Mouse (Mus musculus) heart, postnatal 0 days (tissue): ENCODE measurements at regions not wholly inside any gene's neighbourhood (a gene's known extent, or its start where the extent isn't known, plus 50 kb on each side); places are given as distances from the start of the nearest gene placed in this dataset.
"Not testable (repeated sequence)": the region's sequence is repeated elsewhere in the genome, so short reads cannot be mapped to it uniquely, and the experiment has no call there.

Experiments
- ATAC-seq: fragments of 200-750 bp; cut with Nextera tagmentation; 2 replicates; pipeline ENCODE4 v1.8.0; 2017; ENCODE audit warnings: low read depth, moderate number of reproducible peaks, moderate library complexity; ENCODE audit not compliant: insufficient read depth
- DNase-seq: peaks from one replicate; pipeline ENCODE4 v3.0.0-alpha.2; 2016; ENCODE audit warnings: low spot score
- H3K27ac ChIP-seq: fragments of 300-500 bp; sonication (generic); 2 replicates; pipeline ENCODE4 v1.5.1; 2014; ENCODE audit warnings: low read depth, mild to moderate bottlenecking
- H3K27me3 ChIP-seq: fragments of 300-500 bp; sonication (generic); 2 replicates; pipeline ENCODE4 v1.6.1; 2014; ENCODE audit warnings: low read length, mixed read lengths; ENCODE audit not compliant: control insufficient read depth, insufficient read depth
- H3K36me3 ChIP-seq: fragments of 300-500 bp; sonication (generic); replicated peaks from 2 replicates; pipeline ENCODE4 v1.6.1; 2014; ENCODE audit warnings: low read length, mixed read lengths; ENCODE audit not compliant: control insufficient read depth, insufficient read depth
- H3K4me1 ChIP-seq: fragments of 300-500 bp; sonication (generic); 2 replicates; pipeline ENCODE4 v1.6.1; 2014; ENCODE audit warnings: antibody characterized with exemption; ENCODE audit not compliant: control insufficient read depth, insufficient read depth
- H3K4me2 ChIP-seq: fragments of 300-500 bp; sonication (generic); 2 replicates; pipeline ENCODE4 v1.6.1; 2014; ENCODE audit warnings: low read depth, mild to moderate bottlenecking, low read length, moderate library complexity
- H3K4me3 ChIP-seq: fragments of 300-500 bp; sonication (generic); 2 replicates; pipeline ENCODE4 v1.5.1; 2014; ENCODE audit warnings: low read depth, low read length
- H3K9ac ChIP-seq: fragments of 300-500 bp; sonication (generic); replicated peaks from 2 replicates; pipeline ENCODE4 v1.6.1; 2014; ENCODE audit warnings: low read depth, low read length, mixed read lengths
- H3K9me3 ChIP-seq: fragments of 300-500 bp; sonication (generic); replicated peaks from 2 replicates; pipeline ENCODE4 v1.6.1; 2016; ENCODE audit warnings: low read length; ENCODE audit not compliant: control insufficient read depth
- CTCF ChIP-seq: IDR thresholded peaks from 2 replicates; pipeline ENCODE4 v1.5.1; 2016; ENCODE audit warnings: antibody characterized with exemption, control low read depth, low read depth
- EP300 ChIP-seq: IDR thresholded peaks from 2 replicates; pipeline ENCODE4 v1.6.1; 2016; ENCODE audit warnings: antibody characterized with exemption, low read depth
- WGBS: fragments of 180-500 bp; shearing (Covaris S2); extraction: QIAGEN DNeasy Blood & Tissue Kit; methylation state at CpG from one replicate; pipeline ENCODE4 v1.1.7; 2014; 5-methylcytosine and 5-hydroxymethylcytosine counted together

DNA sequence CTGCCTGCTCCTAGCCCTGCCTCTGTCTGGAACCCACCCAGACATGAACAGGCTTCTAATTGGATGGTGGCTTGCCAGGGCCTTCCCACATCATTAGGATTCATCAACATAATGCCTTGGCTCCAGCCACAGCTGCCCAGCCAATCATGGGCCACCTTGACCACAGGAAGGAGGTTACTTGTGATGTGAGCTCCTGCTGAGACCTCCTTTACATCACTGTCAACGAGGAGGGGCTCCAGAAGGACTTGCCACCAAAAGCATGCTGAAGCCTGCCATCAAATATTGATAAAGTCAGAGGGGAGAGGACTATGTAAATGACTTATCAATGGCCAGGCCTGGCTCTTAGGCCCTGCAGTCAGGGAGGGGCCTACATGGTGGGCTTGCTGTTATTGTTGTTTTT, 175.6 kb downstream of the Map1s start:
- not testable (repeated sequence) for H3K27ac ChIP-seq, H3K4me3 ChIP-seq, H3K36me3 ChIP-seq, H3K9ac ChIP-seq, DNase-seq, H3K4me1 ChIP-seq, ATAC-seq, H3K27me3 ChIP-seq, H3K9me3 ChIP-seq, H3K4me2 ChIP-seq
- WGBS = 8% methylated on average over 1 of the region's 1 CpGs

DNA sequence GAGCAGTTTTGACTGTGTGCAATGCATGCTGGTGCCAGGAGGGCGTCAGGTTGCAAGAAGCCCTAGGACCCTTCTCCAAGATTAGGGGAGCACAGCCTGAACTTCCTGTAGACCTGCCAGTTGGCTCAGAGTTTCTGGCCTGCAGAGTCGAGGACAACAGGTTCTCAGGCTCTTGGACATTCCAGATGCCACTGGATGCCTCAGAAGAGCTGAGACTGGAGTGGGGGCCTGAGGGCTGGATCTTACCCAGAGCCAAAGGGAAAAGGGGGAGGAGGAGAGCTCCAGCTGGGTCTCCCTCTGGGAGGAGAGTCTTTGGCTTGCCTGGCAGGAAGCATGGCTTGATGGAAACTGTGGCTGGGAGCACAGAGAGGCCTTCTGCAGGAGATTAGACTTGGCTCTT, 145.4 kb upstream of the Myo9b start:
- 11% methylated on average over 2 of the region's 2 CpGs for WGBS
- not testable (repeated sequence) for ATAC-seq

DNA sequence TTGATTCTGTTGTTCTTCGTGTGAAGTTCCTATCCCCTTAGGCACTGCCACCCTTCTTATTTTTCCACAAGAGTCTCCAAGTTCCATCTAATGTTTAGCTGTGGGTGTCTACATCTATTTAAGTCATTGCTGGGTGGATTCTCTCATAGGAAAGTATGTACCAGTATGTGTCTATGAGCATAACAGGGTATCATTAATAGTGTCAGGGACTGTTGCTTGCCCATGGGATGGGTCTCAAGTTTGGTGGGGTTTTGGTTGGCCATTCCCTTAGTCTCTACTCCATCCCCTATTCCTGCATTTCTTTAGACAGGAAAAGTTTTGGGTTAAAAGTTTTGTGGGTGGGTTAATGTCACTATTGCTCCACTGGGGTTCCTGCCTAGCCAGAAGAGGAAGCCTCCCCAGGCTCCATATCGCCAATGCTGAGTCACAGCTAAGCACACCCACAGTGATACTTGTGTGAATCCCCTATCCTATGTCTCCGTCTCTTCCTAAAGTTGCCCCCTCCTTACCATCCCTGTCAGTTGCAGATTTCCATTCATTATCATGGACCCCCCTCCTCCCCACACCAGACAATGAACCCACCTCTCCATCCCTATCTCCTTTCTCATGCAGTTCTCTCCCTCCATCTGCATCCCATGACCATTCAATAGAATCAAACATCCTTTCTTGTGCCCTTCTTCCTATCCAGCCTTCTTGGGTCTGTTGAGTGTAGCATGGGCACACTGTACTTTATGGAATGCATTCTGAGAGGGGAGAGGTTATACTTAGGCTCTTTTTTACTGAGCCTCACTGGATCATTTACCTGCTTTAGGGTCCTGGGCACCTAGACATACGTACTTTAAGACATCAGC, 141.9 kb upstream of the Myo9b start:
- Histone ChIP-seq H3K4me2 (no peak overlapping the region), H3K4me3 (no peak overlapping the region), H3K27me3 (no peaks in the 10 kb centered on the region), H3K9ac (no peak overlapping the region), H3K4me1 (no peaks in the 10 kb centered on the region), H3K36me3 (no peaks in the 10 kb centered on the region), H3K9me3 (no peaks in the 10 kb centered on the region), H3K27ac (no peak overlapping the region)
- WGBS = 51% methylated on average over 4 of the region's 4 CpGs
- no peak for TF ChIP-seq EP300
- TF ChIP-seq CTCF = no peak; the same call in 1 of the 2 replicates
- ATAC-seq (peak; percentile 36; the same call in 1 of the 2 replicates), DNase-seq (no peak)

More for the DNA sequence above, 145.4 kb upstream of the Myo9b start:
- not testable (repeated sequence) for H3K4me1 ChIP-seq, H3K9ac ChIP-seq, H3K27ac ChIP-seq, DNase-seq, H3K27me3 ChIP-seq, H3K4me2 ChIP-seq, H3K36me3 ChIP-seq, H3K4me3 ChIP-seq, H3K9me3 ChIP-seq

DNA sequence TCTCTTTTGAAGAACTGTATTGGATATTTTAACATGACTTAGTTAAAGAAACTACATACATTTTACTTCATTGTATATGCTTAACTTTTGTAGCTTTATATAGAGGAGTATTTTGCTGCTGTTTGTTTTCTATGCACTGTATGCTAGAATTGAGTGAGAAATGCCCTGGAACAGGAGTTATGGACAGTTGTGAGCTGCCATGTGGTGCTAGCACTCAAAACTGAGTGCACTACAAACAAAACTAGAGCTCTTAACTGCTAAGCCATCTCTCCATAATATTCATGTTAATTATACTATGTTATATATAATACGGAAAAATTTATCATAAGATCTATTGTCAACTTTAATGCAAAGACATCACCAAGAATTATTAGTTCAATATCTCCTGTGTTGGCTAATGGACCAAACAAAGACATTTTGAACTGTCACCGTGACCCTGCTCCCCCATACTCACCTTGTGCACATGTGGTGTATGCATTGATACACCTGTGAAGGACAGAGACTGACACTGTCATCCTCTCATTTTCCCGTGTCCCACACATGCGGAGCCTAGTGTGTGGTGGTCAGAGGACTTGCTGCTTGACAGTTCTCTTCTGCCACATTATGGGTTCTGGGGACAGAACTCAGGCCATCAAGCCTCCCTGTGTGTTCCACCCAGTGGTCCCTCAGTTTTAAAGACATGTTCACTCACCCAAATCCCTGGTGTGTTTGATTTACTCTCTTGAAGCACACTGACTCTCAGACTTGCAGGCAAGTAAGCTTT, 141.0 kb upstream of the Myo9b start:
- ATAC-seq = 0 out of 2 replicates have a peak, but pooled peaks have one; percentile 27
- H3K4me2 ChIP-seq = no peak overlapping the region
- H3K9me3 ChIP-seq = no peaks in the 10 kb centered on the region
- no peak overlapping the region for H3K4me3 ChIP-seq
- no peaks in the 10 kb centered on the region for H3K27me3 ChIP-seq
- no peaks in the 10 kb centered on the region for H3K36me3 ChIP-seq
- no peak overlapping the region for H3K9ac ChIP-seq
- H3K4me1 ChIP-seq = no peaks in the 10 kb centered on the region
- WGBS = 80% methylated on average over 4 of the region's 4 CpGs
- H3K27ac ChIP-seq = no peak overlapping the region
- peak; percentile 7 for DNase-seq
- TF ChIP-seq CTCF (no peak), EP300 (no peak)

DNA sequence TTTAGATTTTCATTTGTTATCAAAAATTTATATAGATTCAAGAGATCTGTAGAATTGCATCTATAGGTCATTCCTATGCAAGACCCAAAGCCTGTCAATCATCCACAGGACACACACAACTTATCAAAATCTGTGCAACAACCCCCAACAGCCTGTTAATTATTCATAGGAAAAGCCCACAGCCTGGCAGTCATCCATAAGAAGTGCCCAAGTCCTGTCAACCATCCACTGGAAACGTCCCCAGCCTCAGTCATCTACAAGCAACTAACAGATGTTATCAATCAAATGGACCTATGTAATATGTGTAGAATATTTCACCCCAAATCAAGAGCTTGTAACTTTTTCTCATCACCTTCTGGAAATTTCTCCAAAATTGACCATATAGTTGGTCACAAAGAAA, 139.6 kb upstream of the Myo9b start:
- not testable (repeated sequence) for ATAC-seq, H3K36me3 ChIP-seq, H3K9ac ChIP-seq, H3K4me3 ChIP-seq, H3K4me1 ChIP-seq, H3K27ac ChIP-seq, H3K4me2 ChIP-seq, H3K27me3 ChIP-seq, H3K9me3 ChIP-seq, DNase-seq
- WGBS = 52% methylated on average over 1 of the region's 1 CpGs

DNA sequence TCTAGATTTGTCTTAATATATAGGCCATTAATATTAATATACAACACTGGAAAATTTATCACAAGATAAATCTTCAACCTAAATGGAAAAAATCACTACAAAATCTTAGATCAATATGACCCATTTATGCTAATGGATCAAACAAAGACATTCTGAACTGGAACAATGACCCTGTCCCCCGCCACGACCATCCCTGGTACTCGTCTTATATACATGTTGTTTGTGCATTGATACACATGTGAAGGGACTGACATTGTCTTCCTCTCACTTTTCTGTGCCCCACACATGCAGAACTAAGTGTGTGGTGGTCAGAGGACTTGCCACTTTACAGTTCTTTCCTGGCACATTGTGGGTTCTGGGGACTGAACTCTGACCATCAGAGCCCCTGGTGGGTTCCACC, 135.4 kb upstream of the Myo9b start:
- H3K27ac ChIP-seq, ATAC-seq, H3K9me3 ChIP-seq, DNase-seq, H3K36me3 ChIP-seq, H3K9ac ChIP-seq, H3K4me2 ChIP-seq, H3K4me1 ChIP-seq, H3K27me3 ChIP-seq, H3K4me3 ChIP-seq: not testable (repeated sequence)
- WGBS = 83% methylated on average over 1 of the region's 3 CpGs

DNA sequence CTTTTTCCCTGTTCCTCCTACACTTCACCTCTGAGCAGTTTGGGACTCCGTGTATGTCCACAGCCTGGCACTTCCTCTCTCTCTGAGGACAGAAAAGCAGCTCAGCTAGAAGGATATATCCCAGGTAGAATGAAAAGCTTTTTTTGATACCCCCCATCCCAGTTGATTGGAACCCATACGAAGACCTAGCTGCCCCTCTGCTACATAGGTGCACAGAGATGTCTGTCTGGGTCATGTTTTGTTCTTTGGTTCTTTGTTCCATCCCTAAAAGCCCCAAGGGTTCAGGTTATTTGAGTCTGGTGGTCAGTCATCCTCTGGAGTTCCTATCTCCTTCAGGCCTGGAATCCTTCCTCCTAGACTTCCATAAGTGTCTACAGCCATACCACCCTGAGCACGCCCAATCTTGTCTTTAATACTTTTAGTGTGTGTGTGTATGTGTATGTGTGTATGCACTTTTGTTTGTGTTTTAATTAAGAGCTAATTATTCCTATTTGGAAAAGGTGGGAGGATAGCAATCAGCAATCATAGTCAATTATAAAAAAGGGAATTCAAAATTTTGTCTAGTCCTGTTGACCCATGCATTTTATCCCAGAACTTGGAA, 130.0 kb upstream of the Myo9b start:
- not testable (repeated sequence) for H3K4me1 ChIP-seq, H3K9me3 ChIP-seq, H3K27ac ChIP-seq, H3K9ac ChIP-seq, DNase-seq, H3K27me3 ChIP-seq, H3K36me3 ChIP-seq, H3K4me3 ChIP-seq, H3K4me2 ChIP-seq, ATAC-seq
- 43% methylated on average over 3 of the region's 3 CpGs for WGBS
